In the genomic region with DNA sequence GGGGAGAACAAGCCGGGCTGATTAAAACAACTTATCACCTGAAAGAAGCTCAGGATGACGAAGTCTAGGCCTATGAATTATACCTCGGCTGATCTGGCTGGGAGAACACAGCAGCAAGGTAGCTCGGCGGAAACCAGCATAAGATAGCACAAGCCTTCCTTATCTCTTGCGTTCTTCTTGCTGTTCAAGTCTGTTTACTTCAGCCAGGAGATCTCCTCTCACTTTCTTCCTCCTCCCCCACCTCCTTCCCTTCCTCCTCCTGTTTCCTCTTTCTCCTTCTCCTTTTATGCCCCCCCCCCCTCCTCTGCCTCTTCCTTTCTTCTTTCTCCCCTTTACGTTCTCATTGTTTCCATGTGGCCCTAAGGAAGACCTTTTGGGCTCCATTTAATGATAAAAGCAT, we compare ENCODE assay signal across 1 mouse cellular context.
A peak's percentile ranks its signal among the peaks of the same experiment; 100 is the strongest.
TF ChIP-seq lines count a peak whose summit lies in the region.

No protein-coding gene starts in this region.

TF ChIP-seq in MEL, 35 proteins besides CTCF, POLR2A, EP300 and RAD21 (continued from another document):
- TF ChIP-seq KAT2A (conservative IDR thresholded peaks at IDR 0.05; ENCODE audit: low read depth, low read length) (no peak), SMC3 (IDR thresholded peaks at IDR 0.05; ENCODE audit: low read depth, low read length) (no peak), MAFK (IDR thresholded peaks at IDR 0.05; ENCODE audit: borderline replicate concordance, low read depth, low read length) (no peak), POLR2AphosphoS2 (IDR thresholded peaks at IDR 0.05; ENCODE audit: low read length) (no peak), RCOR1 (IDR thresholded peaks at IDR 0.05; ENCODE audit: low read depth, low read length) (peak; percentile 63), JUND (IDR thresholded peaks at IDR 0.05; ENCODE audit: low read depth, low read length) (no peak), TAL1 (IDR thresholded peaks at IDR 0.05; ENCODE audit: low read length) (peak; percentile 36; the same call in 1 of the 2 replicates), GABPA (IDR thresholded peaks at IDR 0.05; ENCODE audit: low read depth, low read length) (no peak), SIN3A (IDR thresholded peaks at IDR 0.05; ENCODE audit: low read length) (peak; percentile 51; the same call in 1 of the 2 replicates), CHD1 (IDR thresholded peaks at IDR 0.05; ENCODE audit: low read depth, low read length) (no peak), MYC (IDR thresholded peaks at IDR 0.05; ENCODE audit: low read depth, low read length) (peak; percentile 58; the same call in 1 of the 2 replicates), ZMIZ1 (IDR thresholded peaks at IDR 0.05; ENCODE audit: low read depth, low read length) (no peak), TCF12 (IDR thresholded peaks at IDR 0.05; ENCODE audit: low read depth, low read length) (peak; percentile 79), USF1 (IDR thresholded peaks at IDR 0.05; ENCODE audit: low read depth, low read length) (no peak), GATA1 (IDR thresholded peaks at IDR 0.05; ENCODE audit: low read depth, low read length) (peak; percentile 95), ZC3H11A (IDR thresholded peaks at IDR 0.05; ENCODE audit: low read depth, low read length) (no peak), USF2 (IDR thresholded peaks at IDR 0.05; ENCODE audit: borderline replicate concordance in 1 of 2, insufficient read depth in 1 of 2, low read depth in 1 of 2, low read length in 2 of 2) (no peak), HCFC1 (IDR thresholded peaks at IDR 0.05; ENCODE audit: low read depth, low read length) (no peak), ZNF384 (IDR thresholded peaks at IDR 0.05; ENCODE audit: low read depth, low read length) (peak; percentile 19; the same call in 1 of the 2 replicates)
TF ChIP-seq in MEL: peak in this region for 14.
